Mouse (Mus musculus) thymus, postnatal 0 days (tissue): Measurements from ENCODE around the gene Rnf31. TPM values are rescaled to one million over a fixed set of nuclear protein-coding genes. Genes with fewer than 3 reads are reported as not detected.
A peak's percentile ranks its signal among the peaks of the same experiment; 100 is the strongest.

Source experiments
- DNase-seq: peaks from one replicate; pipeline ENCODE4 v3.0.0-alpha.2; 2015; ENCODE audit warnings: low spot score
- polyA plus RNA-seq: library from polyadenylated mRNA; unstranded; fragments of >200 nt; fragmentation: Nextera tagmentation; extraction: Ambion mirVana; gene quantifications from 2 replicates; pipeline ENCODE4 v1.2.1, GENCODE M21; 2015

Gene Rnf31
- 18.0 and 22.6 TPM in 2 replicates for polyA plus RNA-seq

- DNase-seq: peak; percentile 82
Measured at GRCm38 (mm10) chr14:55591331-55591891, at the start of gene Rnf31. Gene Rnf31 (plus strand): TSS chr14:55591708.

DNA sequence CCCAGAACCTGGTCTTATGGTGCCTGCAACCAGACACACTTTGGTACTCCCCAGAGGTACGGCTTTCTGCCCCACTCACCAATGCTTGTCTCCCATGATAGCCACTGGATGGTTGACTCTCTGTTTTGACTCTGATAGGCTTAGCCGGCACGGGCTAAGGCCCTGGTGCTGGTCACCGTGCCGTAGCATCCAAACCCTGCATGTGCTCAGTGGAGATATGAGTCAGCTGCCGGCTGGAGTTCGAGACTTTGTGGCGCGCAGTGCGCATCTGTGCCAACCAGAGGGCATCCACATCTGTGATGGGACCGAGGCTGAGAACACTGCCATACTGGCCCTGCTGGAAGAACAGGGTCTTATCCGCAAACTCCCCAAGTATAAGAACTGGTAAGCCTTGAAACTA lies 49.2 kb upstream of the Rnf31 start:
- DNase-seq: no peak

GRCm38 (mm10) chr14:55544334-55544733 lies 47.2 kb upstream of the Rnf31 start:
- DNase-seq: no peak

GRCm38 (mm10) chr14:55550191-55550590 lies 41.3 kb upstream of the Rnf31 start:
- no peak for DNase-seq

GRCm38 (mm10) chr14:55551347-55551746 lies 40.2 kb upstream of the Rnf31 start:
- DNase-seq: no peak

GRCm38 (mm10) chr14:55551794-55552193 lies 39.7 kb upstream of the Rnf31 start:
- no peak for DNase-seq

GRCm38 (mm10) chr14:55554635-55555034 lies 36.9 kb upstream of the Rnf31 start:
- no peak for DNase-seq

DNA sequence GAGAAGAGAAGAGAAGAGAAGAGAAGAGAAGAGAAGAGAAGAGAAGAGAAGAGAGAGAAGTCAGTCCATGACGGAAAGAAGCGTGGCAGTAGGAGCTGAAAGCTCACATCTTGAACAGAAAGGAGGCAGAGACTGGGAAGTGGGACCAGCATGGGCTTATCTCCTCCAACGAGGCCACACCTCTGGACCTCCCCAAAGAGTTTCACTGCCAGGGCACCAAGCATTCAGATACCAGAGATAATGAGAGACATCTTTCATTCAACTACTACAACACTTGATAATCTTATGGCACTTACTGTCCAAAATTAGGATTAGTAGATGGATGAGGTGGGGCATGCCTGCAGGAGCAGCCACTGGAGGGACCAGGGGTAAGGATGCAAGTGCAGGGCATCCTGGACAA lies 35.7 kb upstream of the Rnf31 start:
- no peak for DNase-seq

GRCm38 (mm10) chr14:55557003-55557402 lies 34.5 kb upstream of the Rnf31 start:
- DNase-seq: peak; percentile 49

- DNase-seq: no peak
Measured at GRCm38 (mm10) chr14:55557587-55557986, 33.9 kb upstream of the Rnf31 start.

GRCm38 (mm10) chr14:55558740-55559448 lies 32.6 kb upstream of the Rnf31 start:
- no peak for DNase-seq

DNA sequence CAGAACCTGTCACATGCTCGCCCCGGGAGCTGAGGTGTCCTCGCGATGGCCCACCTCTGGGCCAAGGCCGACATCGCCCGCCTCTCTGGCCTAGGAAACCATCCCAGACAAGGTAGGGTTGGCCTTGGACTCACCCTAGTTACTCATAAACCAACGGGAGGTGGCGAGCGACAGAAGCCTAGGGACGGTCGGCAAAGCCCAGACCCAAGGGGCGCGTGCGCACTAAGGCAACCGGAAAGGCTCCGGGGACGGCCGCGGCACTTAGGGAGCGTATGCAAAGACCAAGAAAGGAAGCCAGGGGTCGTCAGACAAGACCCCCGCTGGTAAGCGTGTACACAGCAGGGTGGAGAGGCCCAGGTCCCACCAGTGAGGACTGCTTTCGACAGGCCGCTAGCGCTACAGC lies 31.7 kb upstream of the Rnf31 start, which contains the start of gene Dcaf11:
Dcaf11 (plus strand) TSS at position 208 of the 403 bp plus-strand sequence.
- peak; percentile 91 for DNase-seq

GRCm38 (mm10) chr14:55560202-55561073 lies 31.1 kb upstream of the Rnf31 start, which contains the start of gene A730061H03Rik:
Gene A730061H03Rik (minus strand): TSS chr14:55560406.
- peak; percentile 99 for DNase-seq

GRCm38 (mm10) chr14:55561860-55562259 lies 29.6 kb upstream of the Rnf31 start:
- DNase-seq: no peak

GRCm38 (mm10) chr14:55563249-55563648 lies 28.3 kb upstream of the Rnf31 start:
- DNase-seq: no peak

- no peak for DNase-seq
Measured at GRCm38 (mm10) chr14:55565748-55566147, 25.8 kb upstream of the Rnf31 start.

DNA sequence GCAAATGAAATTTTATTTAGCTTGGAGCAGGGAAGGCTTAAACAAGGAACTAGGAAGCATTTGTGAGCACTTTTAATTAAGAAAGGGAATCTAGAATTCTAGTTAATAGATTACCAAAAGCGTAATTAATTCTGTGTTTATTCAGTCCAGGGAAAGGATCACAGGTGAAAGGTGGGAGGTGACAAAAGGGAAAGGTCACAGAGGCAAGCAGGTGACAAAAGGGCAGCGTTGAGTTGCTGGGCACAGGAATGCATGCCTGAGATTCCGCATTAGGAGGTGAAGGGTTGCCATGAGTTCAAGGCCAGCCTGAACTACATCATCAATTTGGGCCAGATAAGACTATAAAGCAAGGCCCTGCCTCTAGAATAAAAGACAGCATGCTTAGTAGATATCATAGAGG lies 24.0 kb upstream of the Rnf31 start:
- DNase-seq: no peak

GRCm38 (mm10) chr14:55570588-55570987 lies 20.9 kb upstream of the Rnf31 start:
- no peak for DNase-seq

DNA sequence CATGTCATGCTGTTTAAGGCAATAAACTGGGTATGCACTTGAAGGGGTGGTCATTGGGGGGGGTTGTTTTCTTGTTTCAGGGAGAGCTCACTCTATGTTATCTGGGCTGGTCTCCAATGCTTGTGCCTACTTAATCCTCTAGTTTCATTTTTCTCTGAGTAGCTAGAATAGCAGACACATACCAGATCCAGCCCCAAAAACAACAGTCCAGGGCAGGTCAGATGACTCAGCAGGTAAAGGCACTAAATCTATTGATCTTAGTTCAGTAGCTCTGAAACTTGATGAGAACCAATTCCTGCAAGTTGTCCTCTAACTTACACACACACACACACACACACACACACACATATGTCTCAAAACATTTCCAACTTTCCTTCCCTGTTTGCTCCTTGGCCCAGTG lies 19.7 kb upstream of the Rnf31 start:
- DNase-seq: no peak

DNA sequence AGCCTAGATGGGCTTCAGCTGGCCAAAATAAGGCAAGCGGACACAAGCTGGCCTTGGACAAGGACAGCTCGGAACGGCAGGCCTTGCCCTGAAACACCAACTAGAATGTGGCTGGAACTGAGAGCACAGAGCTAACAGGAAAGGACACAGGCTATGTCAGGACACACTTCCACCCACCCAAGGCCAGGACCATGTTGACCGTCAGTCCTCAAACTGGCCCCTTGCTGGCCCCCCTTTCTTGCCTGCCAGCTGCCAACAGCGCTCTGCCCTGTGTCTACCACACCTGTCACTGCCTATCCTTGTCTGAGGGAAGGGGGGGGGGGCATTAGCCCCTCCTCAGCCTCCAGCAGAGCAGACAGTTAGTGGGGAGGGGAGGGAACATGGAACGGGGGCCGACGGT lies 16.2 kb upstream of the Rnf31 start, which contains the start of gene Fitm1:
Fitm1 (plus strand) TSS at position 316 of the 400 bp plus-strand sequence.
- no peak for DNase-seq

DNA sequence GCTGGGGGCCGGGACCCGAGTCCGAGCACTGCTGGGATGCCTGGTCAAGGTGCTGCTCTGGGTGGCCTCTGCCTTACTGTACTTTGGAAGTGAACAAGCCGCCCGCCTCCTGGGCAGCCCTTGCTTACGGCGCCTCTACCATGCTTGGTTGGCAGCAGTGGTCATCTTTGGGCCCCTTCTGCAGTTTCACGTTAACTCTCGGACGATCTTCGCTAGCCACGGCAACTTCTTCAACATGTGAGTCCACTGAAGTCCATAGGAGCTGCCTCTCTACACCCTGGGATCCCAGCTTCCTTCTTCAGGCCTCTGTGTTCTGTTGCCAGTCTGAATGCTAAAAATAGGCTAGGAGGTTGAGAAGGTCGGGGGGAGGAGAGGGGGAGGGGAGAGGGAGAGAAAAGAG lies 15.8 kb upstream of the Rnf31 start:
- DNase-seq: no peak

DNA sequence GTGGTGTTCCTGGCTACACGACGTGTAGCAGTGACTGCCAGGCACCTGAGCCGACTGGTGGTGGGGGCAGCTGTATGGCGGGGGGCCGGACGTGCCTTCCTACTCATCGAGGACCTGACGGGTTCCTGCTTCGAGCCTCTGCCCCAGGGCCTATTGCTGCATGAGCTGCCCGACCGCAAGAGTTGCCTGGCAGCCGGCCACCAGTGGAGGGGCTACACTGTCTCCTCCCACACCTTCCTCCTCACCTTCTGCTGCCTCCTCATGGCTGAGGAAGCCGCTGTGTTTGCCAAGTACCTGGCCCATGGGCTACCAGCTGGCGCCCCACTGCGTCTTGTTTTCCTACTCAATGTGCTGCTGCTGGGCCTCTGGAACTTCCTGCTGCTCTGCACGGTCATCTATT lies 15.1 kb upstream of the Rnf31 start:
- DNase-seq: no peak
